Mouse (Mus musculus) midbrain, embryonic 16.5 days (tissue): Measurements from ENCODE around the gene Cab39. TPM values are rescaled to one million over a fixed set of nuclear protein-coding genes. Genes with fewer than 3 reads are reported as not detected.
A peak's percentile ranks its signal among the peaks of the same experiment; 100 is the strongest.

ENCODE experiments used
- ATAC-seq: fragments of 200-750 bp; cut with Nextera tagmentation; 2 replicates; pipeline ENCODE4 v1.8.0; 2017; ENCODE audit warnings: moderate TSS enrichment
- H3K27ac ChIP-seq: fragments of 300-500 bp; sonication (generic); 2 replicates; pipeline ENCODE4 v1.5.1; 2014; ENCODE audit warnings: mild to moderate bottlenecking, low read length, mixed read lengths
- H3K27me3 ChIP-seq: fragments of 300-500 bp; sonication (generic); 2 replicates; pipeline ENCODE4 v1.6.1; 2014; ENCODE audit warnings: low read depth, low read length, mixed read lengths; ENCODE audit not compliant: control insufficient read depth, insufficient read depth
- H3K36me3 ChIP-seq: fragments of 300-500 bp; sonication (generic); 2 replicates; pipeline ENCODE4 v1.6.1; 2014; ENCODE audit warnings: mild to moderate bottlenecking, low read length, moderate library complexity, mixed read lengths; ENCODE audit not compliant: control insufficient read depth, insufficient read depth
- H3K4me1 ChIP-seq: fragments of 300-500 bp; sonication (generic); 2 replicates; pipeline ENCODE4 v1.6.1; 2014; ENCODE audit warnings: mild to moderate bottlenecking, low read length, mixed read lengths; ENCODE audit not compliant: control insufficient read depth, insufficient read depth
- H3K4me2 ChIP-seq: fragments of 300-500 bp; sonication (generic); 2 replicates; pipeline ENCODE4 v1.6.1; 2014; ENCODE audit warnings: mild to moderate bottlenecking, low read length, mixed read lengths
- H3K4me3 ChIP-seq: fragments of 300-500 bp; sonication (generic); 2 replicates; pipeline ENCODE4 v1.5.1; 2014; ENCODE audit warnings: low read depth, mild to moderate bottlenecking, low read length, moderate library complexity, mixed read lengths
- H3K9ac ChIP-seq: fragments of 300-500 bp; sonication (generic); 2 replicates; pipeline ENCODE4 v1.6.1; 2014; ENCODE audit warnings: low read depth, low read length, mixed read lengths
- H3K9me3 ChIP-seq: fragments of 300-500 bp; sonication (generic); replicated peaks from 2 replicates; pipeline ENCODE4 v1.6.1; 2014; ENCODE audit warnings: mild to moderate bottlenecking, low read length, mixed read lengths; ENCODE audit not compliant: control insufficient read depth, poor library complexity, severe bottlenecking
- WGBS: fragments of 180-500 bp; shearing (Covaris S2); extraction: QIAGEN DNeasy Blood & Tissue Kit; methylation state at CpG from one replicate; pipeline ENCODE4 v1.1.7; 2014; 5-methylcytosine and 5-hydroxymethylcytosine counted together
- polyA plus RNA-seq: library from polyadenylated mRNA; unstranded; fragments of >200 nt; fragmentation: Nextera tagmentation; extraction: Ambion mirVana; gene quantifications from 2 replicates; pipeline ENCODE4 v1.2.1, GENCODE M21; 2015

The Cab39 gene
- polyA plus RNA-seq, 1 experiment from 2014 or later, result 49.4 TPM

- no peak overlapping the region for H3K4me3 ChIP-seq
- no peaks in the 10 kb centered on the region for H3K4me1 ChIP-seq
- H3K36me3 ChIP-seq, result no peaks in the 10 kb centered on the region
- no peak overlapping the region for H3K9ac ChIP-seq
- WGBS, result 54% methylated on average over 10 of the region's 10 CpGs
- ATAC-seq, result no peak
- no peaks in the 10 kb centered on the region for H3K27me3 ChIP-seq
- H3K4me2 ChIP-seq, result no peak overlapping the region
- no peaks in the 10 kb centered on the region for H3K9me3 ChIP-seq
- no peak overlapping the region for H3K27ac ChIP-seq
Observed at GRCm38 (mm10) chr1:85776154-85776553, 17.1 kb upstream of the Cab39 start.

GRCm38 (mm10) chr1:85778436-85778835, 14.8 kb upstream of the Cab39 start, which contains the start of gene A630001G21Rik:
Gene A630001G21Rik (minus strand): TSS chr1:85778643.
- H3K36me3 ChIP-seq, result no peaks in the 10 kb centered on the region
- no peaks in the 10 kb centered on the region for H3K27me3 ChIP-seq
- WGBS, result 90% methylated on average over 4 of the region's 4 CpGs
- H3K27ac ChIP-seq, result no peak within 1 kb of the TSS
- H3K4me1 ChIP-seq, result no peaks in the 10 kb centered on the region
- H3K9me3 ChIP-seq, result no peaks in the 10 kb centered on the region
- H3K9ac ChIP-seq, result no peak within 1 kb of the TSS
- no peak within 1 kb of the TSS for H3K4me3 ChIP-seq
- ATAC-seq, result no peak
- no peak within 1 kb of the TSS for H3K4me2 ChIP-seq

- 70% methylated on average over 3 of the region's 3 CpGs for WGBS
- Histone ChIP-seq H3K4me3 (no peak overlapping the region), H3K9ac (no peak overlapping the region), H3K9me3 (no peaks in the 10 kb centered on the region), H3K27me3 (no peaks in the 10 kb centered on the region), H3K27ac (no peak overlapping the region), H3K4me1 (no peaks in the 10 kb centered on the region), H3K4me2 (no peak overlapping the region), H3K36me3 (no peaks in the 10 kb centered on the region)
- ATAC-seq, result no peak
Observed at GRCm38 (mm10) chr1:85779012-85779411, 14.2 kb upstream of the Cab39 start.

- Histone ChIP-seq H3K4me1 (no peaks in the 10 kb centered on the region), H3K9ac (no peak overlapping the region), H3K9me3 (no peaks in the 10 kb centered on the region), H3K4me2 (no peak overlapping the region), H3K4me3 (no peak overlapping the region), H3K27me3 (no peaks in the 10 kb centered on the region), H3K36me3 (no peaks in the 10 kb centered on the region), H3K27ac (no peak overlapping the region)
- ATAC-seq, result no peak
- 83% methylated on average over 4 of the region's 4 CpGs for WGBS
Observed at GRCm38 (mm10) chr1:85779428-85780180, 13.6 kb upstream of the Cab39 start.

- no peak overlapping the region for H3K4me3 ChIP-seq
- 82% methylated on average over 3 of the region's 3 CpGs for WGBS
- H3K36me3 ChIP-seq, result no peaks in the 10 kb centered on the region
- H3K4me2 ChIP-seq, result no peak overlapping the region
- peaks cover 7% of the 10 kb centered on the region for H3K4me1 ChIP-seq
- ATAC-seq, result no peak
- no peaks in the 10 kb centered on the region for H3K9me3 ChIP-seq
- no peaks in the 10 kb centered on the region for H3K27me3 ChIP-seq
- no peak overlapping the region for H3K9ac ChIP-seq
- H3K27ac ChIP-seq, result no peak overlapping the region
Observed at GRCm38 (mm10) chr1:85790565-85790964, 2.7 kb upstream of the Cab39 start.

GRCm38 (mm10) chr1:85791476-85791875, 1.8 kb upstream of the Cab39 start:
- Histone ChIP-seq H3K4me2 (no peak overlapping the region), H3K4me1 (peaks cover 11% of the 10 kb centered on the region), H3K9me3 (no peaks in the 10 kb centered on the region), H3K36me3 (no peaks in the 10 kb centered on the region), H3K4me3 (no peak overlapping the region), H3K27me3 (no peaks in the 10 kb centered on the region), H3K27ac (no peak overlapping the region), H3K9ac (no peak overlapping the region)
- ATAC-seq, result no peak
- WGBS, result 83% methylated on average over 3 of the region's 3 CpGs

GRCm38 (mm10) chr1:85794106-85794771, 998 bp downstream of the Cab39 start:
- peak; percentile 7 for ATAC-seq
- H3K27ac ChIP-seq, result peak overlapping the region; percentile 93
- peak overlapping the region; percentile 100 for H3K4me3 ChIP-seq
- H3K36me3 ChIP-seq, result no peaks in the 10 kb centered on the region
- H3K9ac ChIP-seq, result peak overlapping the region; percentile 98
- under 1% methylated on average over 38 of the region's 38 CpGs for WGBS
- H3K4me1 ChIP-seq, result peaks cover 19% of the 10 kb centered on the region
- no peaks in the 10 kb centered on the region for H3K27me3 ChIP-seq
- no peaks in the 10 kb centered on the region for H3K9me3 ChIP-seq
- peak overlapping the region; percentile 80 for H3K4me2 ChIP-seq

- Histone ChIP-seq H3K9me3 (no peaks in the 10 kb centered on the region), H3K36me3 (no peaks in the 10 kb centered on the region), H3K4me2 (peak overlapping the region; percentile 26), H3K4me1 (peaks cover 19% of the 10 kb centered on the region), H3K27ac (no peak overlapping the region), H3K27me3 (no peaks in the 10 kb centered on the region), H3K9ac (no peak overlapping the region), H3K4me3 (no peak overlapping the region)
- WGBS, result 54% methylated on average over 3 of the region's 3 CpGs
- ATAC-seq, result no peak
Observed at GRCm38 (mm10) chr1:85795196-85795595, 2.0 kb downstream of the Cab39 start.

- peaks cover 19% of the 10 kb centered on the region for H3K4me1 ChIP-seq
- no peaks in the 10 kb centered on the region for H3K9me3 ChIP-seq
- H3K4me3 ChIP-seq, result no peak overlapping the region
- no peak for ATAC-seq
- H3K27ac ChIP-seq, result no peak overlapping the region
- no peak overlapping the region for H3K4me2 ChIP-seq
- 89% methylated on average over 1 of the region's 1 CpGs for WGBS
- H3K9ac ChIP-seq, result no peak overlapping the region
- no peaks in the 10 kb centered on the region for H3K36me3 ChIP-seq
- no peaks in the 10 kb centered on the region for H3K27me3 ChIP-seq
Observed at GRCm38 (mm10) chr1:85799776-85800175, 6.5 kb downstream of the Cab39 start.
